Mouse (Mus musculus): ENCODE measurements around the gene Fmo2.

Fmo2 gene

GRCm38 (mm10) chr1:162897838-162898811 is at the start of gene Fmo2:
Gene Fmo2 (minus strand): TSS chr1:162898726.
- DNase-seq, result no peak

DNA sequence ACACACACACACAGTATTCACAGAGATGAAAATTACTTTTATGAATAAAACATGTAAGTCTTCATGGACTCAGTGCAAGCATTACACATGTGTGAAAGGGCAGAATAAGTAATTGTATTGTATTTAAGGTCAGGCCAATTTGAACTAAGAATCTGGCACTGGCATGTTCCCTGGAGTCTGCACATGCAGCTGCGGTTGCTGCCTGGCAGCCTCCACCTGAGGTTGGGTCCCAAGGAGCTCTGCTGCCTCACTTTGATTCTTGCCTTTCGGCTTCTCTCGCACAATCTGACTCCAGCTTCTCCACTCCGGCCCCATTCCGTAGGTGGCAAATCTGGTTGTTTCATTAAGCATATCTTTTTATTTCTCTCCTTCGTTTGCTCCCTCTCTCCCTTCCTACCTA is 49.4 kb upstream of the Fmo2 start:
- DNase-seq, result no peak

- no peak for DNase-seq
These were observed 48.5 kb upstream of the Fmo2 start for GRCm38 (mm10) chr1:162946837-162947558.

- DNase-seq, result no peak
These were observed 45.2 kb upstream of the Fmo2 start for GRCm38 (mm10) chr1:162943700-162944099.

GRCm38 (mm10) chr1:162938696-162939351 is 40.3 kb upstream of the Fmo2 start:
- no peak for DNase-seq

DNA sequence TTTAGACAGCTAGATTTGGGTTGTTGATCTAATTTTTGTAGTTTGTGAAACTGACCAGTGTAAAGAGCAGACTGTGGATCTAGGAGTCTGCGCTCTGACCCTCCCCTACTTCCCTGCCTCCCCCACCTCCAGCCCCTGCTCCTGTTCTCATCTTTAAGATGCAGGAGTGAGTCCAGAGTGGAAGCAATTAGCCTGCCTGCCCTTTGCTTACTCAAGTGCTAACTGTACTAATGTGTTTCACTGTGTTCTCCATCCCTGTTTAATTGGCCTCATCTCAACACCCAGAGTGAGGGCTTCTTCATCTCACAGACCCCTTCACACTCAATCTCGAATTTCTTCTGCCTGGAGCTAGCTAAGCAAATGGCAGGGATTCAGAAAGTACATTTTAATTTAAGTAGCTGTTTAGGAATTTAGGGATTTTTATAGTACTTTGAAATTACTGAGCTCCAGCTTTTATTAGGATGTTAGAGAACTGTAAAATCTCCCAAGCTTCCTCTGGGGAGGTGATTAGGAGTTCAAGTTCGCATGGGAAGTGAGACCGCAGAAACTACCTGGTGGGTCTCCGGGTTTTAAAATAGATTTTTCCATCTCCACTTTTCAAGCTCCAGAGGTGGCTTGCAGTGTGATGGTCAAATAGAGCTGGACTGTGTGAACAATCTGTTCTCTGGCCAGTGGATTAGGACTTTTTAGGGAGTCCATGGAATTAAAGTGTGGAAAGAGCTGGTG is 39.6 kb upstream of the Fmo2 start:
- DNase-seq, result no peak

DNA sequence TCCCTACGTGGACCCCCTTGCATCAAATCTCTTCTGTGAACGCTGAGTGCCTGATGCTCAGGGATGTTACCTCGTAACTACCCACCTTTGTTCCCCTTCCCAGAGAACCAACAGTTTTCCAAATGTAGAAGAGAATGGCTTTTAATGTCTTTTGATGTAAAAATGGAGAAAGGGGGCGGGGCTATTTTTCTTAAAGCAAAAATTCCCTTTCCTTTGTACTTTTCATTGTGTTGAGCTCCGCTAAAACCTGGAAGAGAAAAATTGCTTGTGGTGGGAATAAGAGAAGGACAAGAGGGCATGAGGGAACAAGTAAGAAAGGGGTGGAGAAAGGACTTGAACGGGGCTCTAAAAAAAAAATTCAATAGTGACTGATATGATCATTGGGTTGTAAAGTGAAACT is 38.9 kb upstream of the Fmo2 start, which contains the start of gene Fmo6:
Gene Fmo6 (minus strand): TSS at position 101 of the 400 bp plus-strand sequence.
- DNase-seq, result no peak

- no peak for DNase-seq
These were observed 36.0 kb upstream of the Fmo2 start for GRCm38 (mm10) chr1:162934374-162935012.

- DNase-seq, result no peak
These were observed 33.9 kb upstream of the Fmo2 start for GRCm38 (mm10) chr1:162932386-162932785.

GRCm38 (mm10) chr1:162931880-162932279 is 33.4 kb upstream of the Fmo2 start:
- no peak for DNase-seq

DNA sequence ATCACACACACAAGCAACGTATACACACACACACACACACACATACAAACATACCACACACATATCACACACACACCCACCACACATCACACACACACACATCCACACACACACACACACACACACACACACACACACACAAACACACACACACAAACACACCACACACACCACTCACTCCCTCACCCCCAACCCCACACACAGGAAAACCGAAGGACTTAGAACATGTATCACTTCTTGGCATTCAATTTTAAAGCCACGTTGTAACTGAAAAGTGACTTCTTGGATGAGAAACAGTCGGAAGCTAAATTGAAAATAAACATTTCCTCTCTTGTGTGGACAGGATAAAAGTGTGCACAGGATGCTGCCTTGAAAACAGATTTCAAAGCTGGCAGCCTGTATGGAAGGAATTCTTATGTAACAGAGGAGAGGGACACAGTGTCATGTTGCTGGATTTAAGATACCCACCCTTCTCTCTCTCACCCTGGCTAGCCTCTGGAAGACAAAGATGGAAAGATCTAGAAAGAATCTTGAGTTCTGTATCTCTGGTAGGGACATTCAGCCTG is 32.9 kb upstream of the Fmo2 start:
- no peak for DNase-seq

DNA sequence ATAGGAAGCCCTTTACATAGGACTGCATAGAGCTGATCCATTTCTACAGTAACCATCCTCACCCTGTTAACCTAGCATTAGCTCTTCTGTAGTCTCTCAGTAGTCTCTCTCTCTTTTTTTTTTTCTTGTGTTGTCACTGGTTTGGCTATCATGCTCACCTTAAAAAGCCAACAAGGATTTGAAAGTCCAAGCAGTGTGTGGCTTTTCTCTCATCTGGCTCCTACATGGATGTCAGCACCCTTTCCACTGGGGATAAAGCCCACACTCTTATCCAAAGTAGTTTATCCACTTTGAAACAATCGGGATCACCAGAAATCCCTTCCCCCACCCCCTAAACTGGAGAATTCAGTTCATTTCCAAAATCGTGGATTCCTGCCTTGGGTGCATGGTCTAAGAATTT is 32.1 kb upstream of the Fmo2 start:
- no peak for DNase-seq

DNA sequence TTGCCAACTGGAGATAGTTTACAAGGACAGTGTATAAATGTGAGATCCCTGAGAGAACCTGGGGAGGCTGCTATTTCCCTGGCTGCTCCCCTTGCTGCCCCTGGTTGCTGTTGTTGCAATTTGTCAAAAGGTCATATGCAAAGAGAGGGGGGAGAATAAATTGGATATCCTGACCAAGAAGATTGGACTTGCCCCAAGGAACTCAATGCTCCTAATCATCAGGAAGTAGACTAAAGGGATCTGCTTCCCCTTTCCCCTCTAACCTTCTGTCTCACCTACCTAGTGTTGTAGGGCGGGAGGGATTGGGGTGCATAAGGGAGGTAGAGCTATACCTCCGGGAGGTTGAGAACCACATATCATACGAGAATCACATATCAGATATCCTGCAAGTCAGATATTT is 30.6 kb upstream of the Fmo2 start:
- DNase-seq, result no peak

- DNase-seq, result no peak
These were observed 26.6 kb upstream of the Fmo2 start for GRCm38 (mm10) chr1:162925121-162925520.

DNA sequence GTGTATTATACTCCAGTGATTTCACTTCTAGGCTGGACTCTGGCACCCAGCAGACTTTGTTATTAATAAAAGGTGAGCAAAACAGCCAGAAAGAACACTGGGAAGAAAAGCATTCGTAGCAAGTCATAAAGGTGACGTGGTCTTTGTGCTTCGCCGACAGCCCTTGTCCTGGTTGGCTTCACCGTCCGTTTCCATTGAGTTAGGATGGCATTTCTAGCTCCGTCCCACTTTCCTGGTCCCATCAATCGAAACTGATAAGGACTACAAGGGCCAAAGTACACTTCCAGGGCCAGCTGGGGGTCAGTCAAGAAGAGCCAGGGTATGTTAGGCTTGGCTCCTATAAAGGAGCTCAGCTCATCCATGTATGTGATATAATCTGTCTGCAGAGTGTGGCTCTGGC is 18.1 kb upstream of the Fmo2 start:
- DNase-seq, result no peak

- no peak for DNase-seq
These were observed 16.5 kb upstream of the Fmo2 start for GRCm38 (mm10) chr1:162914932-162915556.

- no peak for DNase-seq
These were observed 13.6 kb upstream of the Fmo2 start for GRCm38 (mm10) chr1:162912085-162912484.

- DNase-seq, result no peak
These were observed 3.4 kb upstream of the Fmo2 start for GRCm38 (mm10) chr1:162901879-162902278.

GRCm38 (mm10) chr1:162895900-162896299 is 2.6 kb downstream of the Fmo2 start:
- DNase-seq, result no peak

GRCm38 (mm10) chr1:162893014-162893413 is 5.5 kb downstream of the Fmo2 start:
- DNase-seq, result no peak

- DNase-seq, result no peak
These were observed 6.5 kb downstream of the Fmo2 start for GRCm38 (mm10) chr1:162891980-162892451.
